Mouse (Mus musculus) cortical plate, adult 2 months (tissue): ENCODE results near the gene Iqch.

Experiments
- CTCF ChIP-seq: fragments of 200-500 bp; IDR thresholded peaks from 2 replicates; pipeline ENCODE4 v1.5.1; 2011; ENCODE audit warnings: mild to moderate bottlenecking, control low read depth, low read length; ENCODE audit not compliant: insufficient read depth; ENCODE audit errors: extremely low read depth
- POLR2A ChIP-seq: fragments of 200-500 bp; IDR thresholded peaks from 2 replicates; pipeline ENCODE4 v1.6.1; 2011; ENCODE audit warnings: mild to moderate bottlenecking, low read length, control low read depth; ENCODE audit not compliant: insufficient read depth; ENCODE audit errors: extremely low read depth

DNA sequence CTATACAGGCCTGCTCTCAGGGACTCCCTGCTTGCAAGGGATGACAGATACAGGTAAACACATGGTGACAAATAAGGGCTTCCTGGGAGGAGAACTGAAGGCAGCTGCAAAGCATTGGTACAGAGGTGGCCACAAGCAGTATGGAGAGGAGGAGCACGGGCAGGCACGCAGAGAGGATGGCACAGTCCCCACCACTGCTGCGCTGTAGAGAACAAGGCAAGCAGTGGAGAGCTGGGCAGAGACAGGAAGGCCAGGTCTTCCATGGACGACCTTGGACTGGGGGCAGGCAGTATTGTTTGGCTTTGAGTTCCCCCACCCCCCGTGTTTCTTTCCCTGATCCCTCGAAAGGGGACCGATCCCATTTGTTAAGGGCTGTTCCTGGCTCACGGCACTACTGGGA is 42.8 kb upstream of the Iqch start:
- no peak for TF ChIP-seq CTCF
- TF ChIP-seq POLR2A = no peak
